Mouse (Mus musculus) stomach, embryonic 15.5 days (tissue): ENCODE data around the gene Gm3047. TPM values are rescaled to one million over a fixed set of nuclear protein-coding genes. Genes with fewer than 3 reads are reported as not detected.
"Not testable (repeated sequence)": the region's sequence is repeated elsewhere in the genome, so short reads cannot be mapped to it uniquely, and the experiment has no call there.

Source experiments
- ATAC-seq: fragments of 200-750 bp; cut with Nextera tagmentation; 2 replicates; pipeline ENCODE4 v1.8.0; 2017; ENCODE audit warnings: low read depth, moderate number of reproducible peaks, moderate TSS enrichment; ENCODE audit not compliant: insufficient read depth, low FRiP score
- H3K27ac ChIP-seq: fragments of 300-500 bp; sonication (generic); 2 replicates; pipeline ENCODE4 v1.5.1; 2015; ENCODE audit warnings: mild to moderate bottlenecking, inconsistent platforms
- H3K27me3 ChIP-seq: fragments of 300-500 bp; sonication (generic); replicated peaks from 2 replicates; pipeline ENCODE4 v1.6.1; 2015; ENCODE audit warnings: inconsistent platforms
- H3K36me3 ChIP-seq: fragments of 300-500 bp; sonication (generic); 2 replicates; pipeline ENCODE4 v1.6.1; 2015; ENCODE audit warnings: inconsistent platforms
- H3K4me1 ChIP-seq: fragments of 300-500 bp; sonication (generic); 2 replicates; pipeline ENCODE4 v1.6.1; 2015; ENCODE audit warnings: inconsistent platforms
- H3K4me2 ChIP-seq: fragments of 300-500 bp; sonication (generic); 2 replicates; pipeline ENCODE4 v1.6.1; 2015; ENCODE audit warnings: mild to moderate bottlenecking, inconsistent platforms
- H3K4me3 ChIP-seq: fragments of 300-500 bp; sonication (generic); replicated peaks from 2 replicates; pipeline ENCODE4 v1.5.1; 2015; ENCODE audit warnings: inconsistent platforms
- H3K9ac ChIP-seq: fragments of 300-500 bp; sonication (generic); 2 replicates; pipeline ENCODE4 v1.6.1; 2015; ENCODE audit warnings: inconsistent platforms
- H3K9me3 ChIP-seq: fragments of 300-500 bp; sonication (generic); 2 replicates; pipeline ENCODE4 v1.6.1; 2016; ENCODE audit warnings: inconsistent platforms
- WGBS: fragments of 180-500 bp; shearing (Covaris S2); methylation state at CpG from one replicate; pipeline ENCODE4 v1.1.7; 2015; 5-methylcytosine and 5-hydroxymethylcytosine counted together
- polyA plus RNA-seq: library from polyadenylated mRNA; unstranded; fragments of >200 nt; fragmentation: Nextera tagmentation; extraction: Ambion mirVana; gene quantifications from 2 replicates; pipeline ENCODE4 v1.2.1, GENCODE M21; 2015

Gene Gm3047
- not detected in 2 replicates for polyA plus RNA-seq

- H3K9ac ChIP-seq, H3K9me3 ChIP-seq, H3K27me3 ChIP-seq, H3K36me3 ChIP-seq, H3K27ac ChIP-seq, H3K4me1 ChIP-seq, H3K4me2 ChIP-seq, H3K4me3 ChIP-seq, ATAC-seq: not testable (repeated sequence)
- no CpG with 5 or more reads among the region's 2 CpGs for WGBS
These were observed at the start of gene Gm3047 for GRCm38 (mm10) chr14:4555105-4555504. TSS of gene Gm3047 (plus strand) at chr14:4555405.

Other genes with a start within 250 kb of the Gm3047 start
- gene Gm3149, start 238.1 kb upstream of the Gm3047 start, polyA plus RNA-seq = not detected in 2 replicates
- 0.12 TPM in 1 of 2 replicates, not detected in the other for gene 2610042L04Rik, start 220.6 kb upstream of the Gm3047 start, polyA plus RNA-seq
- not detected in 2 replicates for gene Gm3159, start 157.9 kb upstream of the Gm3047 start, polyA plus RNA-seq
- gene Gm3164, start 140.0 kb upstream of the Gm3047 start, polyA plus RNA-seq = 0.15 TPM in 1 of 2 replicates, not detected in the other
- not detected in 2 replicates for gene Gm3173, start 124.4 kb upstream of the Gm3047 start, polyA plus RNA-seq
- gene Gm3182, start 73.7 kb upstream of the Gm3047 start, polyA plus RNA-seq = not detected in 2 replicates
- gene Gm8159, start 76.9 kb downstream of the Gm3047 start, polyA plus RNA-seq = not detected in 2 replicates
- 0.18 TPM in 1 of 2 replicates, not detected in the other for gene Gm3239, start 108.8 kb downstream of the Gm3047 start, polyA plus RNA-seq
- gene Gm7876, start 153.8 kb downstream of the Gm3047 start, polyA plus RNA-seq = not detected in 2 replicates
- 0.09 TPM in 1 of 2 replicates, not detected in the other for gene Gm3252, start 171.4 kb downstream of the Gm3047 start, polyA plus RNA-seq
- gene Gm9602, start 220.9 kb downstream of the Gm3047 start, polyA plus RNA-seq = not detected in 2 replicates